ENCODE assay signal across 18 mouse cellular contexts in the genomic region with DNA sequence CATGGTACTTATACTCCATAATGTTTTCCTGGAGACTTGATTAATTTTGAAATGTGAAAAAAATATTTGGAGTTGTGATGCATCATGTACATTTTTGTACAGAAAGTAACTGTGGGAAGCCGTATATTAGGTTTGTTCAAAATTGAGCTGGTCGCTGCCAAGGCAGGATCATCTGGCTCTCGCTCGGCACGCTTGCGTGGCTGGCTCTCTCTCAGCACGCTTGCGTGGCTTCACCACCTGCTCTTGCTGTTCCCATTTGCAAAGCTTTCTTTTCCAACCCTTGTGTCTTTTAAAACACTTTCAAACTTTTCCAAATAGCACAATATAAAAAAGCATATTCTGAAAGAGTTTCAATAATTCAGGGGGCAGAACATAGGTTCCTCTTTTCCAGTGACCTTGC.
DNase-seq lines count a peak whose midpoint lies in the region; ATAC-seq and TF ChIP-seq lines count a peak whose summit lies in the region.
"Had no signal": no experiment of that assay in that cellular context is flagged by ENCODE, and none has a peak within 500 bp of the region (broad histone marks: within the 10 kb centered on the region; RNA-seq: fewer than 3 reads in every experiment).

No protein-coding gene starts in this region.

- H3K27ac ChIP-seq in forebrain, embryonic 16.5 days (ENCODE audit: low read length) = no peak overlapping the region
- no peak overlapping the region for H3K27ac ChIP-seq in forebrain, embryonic 11.5 days (ENCODE audit: low read depth, low read length)
- H3K27ac ChIP-seq in spleen, adult 2 months (ENCODE audit: insufficient read depth, low read length) = peak overlapping the region; percentile 71
- H3K27ac ChIP-seq in liver, postnatal 0 days (ENCODE audit: low read depth) = no peak overlapping the region
- H3K27ac ChIP-seq: embryonic facial prominence, embryonic 12.5 days; hindbrain, embryonic 15.5 days; limb, embryonic 15.5 days had no signal

- TF ChIP-seq CTCF in spleen, adult 2 months (IDR thresholded peaks at IDR 0.05; ENCODE audit: extremely low read depth, insufficient read depth, insufficient read length, insufficient replicate concordance) = no peak
- TF ChIP-seq CTCF in liver, postnatal 0 days (IDR thresholded peaks at IDR 0.05; ENCODE audit: low read depth) = no peak

- H3K4me2 ChIP-seq in forebrain, embryonic 16.5 days (ENCODE audit: low read length) = no peak overlapping the region
- no peak overlapping the region for H3K4me2 ChIP-seq in forebrain, embryonic 11.5 days (ENCODE audit: low read depth, low read length, severe bottlenecking)
- H3K4me2 ChIP-seq in liver, postnatal 0 days (ENCODE audit: low read depth, low read length) = no peak overlapping the region
- H3K4me2 ChIP-seq: embryonic facial prominence, embryonic 12.5 days; hindbrain, embryonic 15.5 days; limb, embryonic 15.5 days had no signal

- no peak for TF ChIP-seq POLR2A in spleen, adult 2 months (IDR thresholded peaks at IDR 0.05; ENCODE audit: low read depth, low read length)

- no peak overlapping the region for H3K4me3 ChIP-seq in forebrain, embryonic 16.5 days (replicated peaks; ENCODE audit: low read length)
- no peak overlapping the region for H3K4me3 ChIP-seq in forebrain, embryonic 11.5 days (ENCODE audit: low read depth, low read length)
- H3K4me3 ChIP-seq in spleen, adult 2 months (ENCODE audit: extremely low read depth, insufficient read depth, insufficient read length) = no peak overlapping the region
- H3K4me3 ChIP-seq in liver, postnatal 0 days (ENCODE audit: low read depth, low read length) = no peak overlapping the region
- H3K4me3 ChIP-seq: embryonic facial prominence, embryonic 12.5 days; hindbrain, embryonic 15.5 days; limb, embryonic 15.5 days had no signal

- no peaks in the 10 kb centered on the region for H3K9me3 ChIP-seq in forebrain, embryonic 16.5 days (ENCODE audit: control insufficient read depth, low read length)
- H3K9me3 ChIP-seq in forebrain, embryonic 11.5 days (ENCODE audit: control insufficient read depth, low read length) = no peaks in the 10 kb centered on the region
- no peaks in the 10 kb centered on the region for H3K9me3 ChIP-seq in liver, postnatal 0 days (ENCODE audit: low read length)
- H3K9me3 ChIP-seq: embryonic facial prominence, embryonic 12.5 days; hindbrain, embryonic 15.5 days; limb, embryonic 15.5 days had no signal

- H3K9ac ChIP-seq in forebrain, embryonic 16.5 days (replicated peaks; ENCODE audit: low read depth, low read length) = no peak overlapping the region
- no peak overlapping the region for H3K9ac ChIP-seq in forebrain, embryonic 11.5 days (ENCODE audit: low read length)
- no peak overlapping the region for H3K9ac ChIP-seq in liver, postnatal 0 days (replicated peaks)
- H3K9ac ChIP-seq: embryonic facial prominence, embryonic 12.5 days; hindbrain, embryonic 15.5 days; limb, embryonic 15.5 days had no signal

- no peaks in the 10 kb centered on the region for H3K36me3 ChIP-seq in forebrain, embryonic 16.5 days (ENCODE audit: control insufficient read depth, insufficient read depth)
- H3K36me3 ChIP-seq in forebrain, embryonic 11.5 days (ENCODE audit: control insufficient read depth, insufficient read depth, low read length) = no peaks in the 10 kb centered on the region
- no peaks in the 10 kb centered on the region for H3K36me3 ChIP-seq in spleen, adult 2 months (ENCODE audit: control insufficient read depth, insufficient read depth, low read length)
- H3K36me3 ChIP-seq in liver, postnatal 0 days (replicated peaks; ENCODE audit: insufficient read depth, low read length) = no peaks in the 10 kb centered on the region
- H3K36me3 ChIP-seq: embryonic facial prominence, embryonic 12.5 days; hindbrain, embryonic 15.5 days; limb, embryonic 15.5 days had no signal

- no peaks in the 10 kb centered on the region for H3K27me3 ChIP-seq in forebrain, embryonic 16.5 days (replicated peaks; ENCODE audit: control insufficient read depth, insufficient read depth, low read length)
- H3K27me3 ChIP-seq in forebrain, embryonic 11.5 days (ENCODE audit: control insufficient read depth, insufficient read depth, low read length) = no peaks in the 10 kb centered on the region
- no peaks in the 10 kb centered on the region for H3K27me3 ChIP-seq in spleen, adult 2 months (ENCODE audit: control insufficient read depth, insufficient read depth, low read length)
- H3K27me3 ChIP-seq in liver, postnatal 0 days (ENCODE audit: insufficient read depth, low read length) = no peaks in the 10 kb centered on the region
- H3K27me3 ChIP-seq: embryonic facial prominence, embryonic 12.5 days; hindbrain, embryonic 15.5 days; limb, embryonic 15.5 days; Patski had no signal

- no peak for DNase-seq in forebrain, embryonic 11.5 days (ENCODE audit: low spot score)
- no peak for DNase-seq in spleen, adult 2 months (ENCODE audit: low read depth in 1 of 2, low spot score in 2 of 2)
- DNase-seq in spleen, adult 12 weeks (ENCODE audit: low spot score) = no peak
- DNase-seq in left cerebral cortex, postnatal 14 days (ENCODE audit: low spot score in 2 of 2) = peak; percentile 48 to 55
- peak; percentile 25 for DNase-seq in right cerebral cortex, postnatal 4 days
- no peak for DNase-seq in thymus, postnatal 25 days
- DNase-seq in liver, postnatal 0 days = no peak
- DNase-seq: B cell, adult 2 months; heart, postnatal 10 days; kidney, adult 11 months; kidney, postnatal 25 days; lung, adult 2 months; thymus, adult 2 months had no signal

- intact Hi-C loops in left cerebral cortex, postnatal 14 days (cut with DNase I) = no loop called here

- peak; percentile 50; the same call in 1 of the 2 replicates for ATAC-seq in forebrain, embryonic 16.5 days
- no peak for ATAC-seq in forebrain, embryonic 11.5 days (replicated peaks; ENCODE audit: low FRiP score)
- no peak for ATAC-seq in liver, postnatal 0 days
- ATAC-seq: Patski had no signal

- peaks cover 8% of the 10 kb centered on the region for H3K4me1 ChIP-seq in forebrain, embryonic 16.5 days (replicated peaks; ENCODE audit: control insufficient read depth, insufficient read depth, low read length)
- H3K4me1 ChIP-seq in forebrain, embryonic 11.5 days (replicated peaks; ENCODE audit: control insufficient read depth, insufficient read depth, low read length) = peaks cover 5% of the 10 kb centered on the region; the same call in 1 of the 2 replicates
- H3K4me1 ChIP-seq in spleen, adult 2 months (ENCODE audit: control insufficient read depth, insufficient read depth, insufficient read length) = peaks cover 19% of the 10 kb centered on the region
- 0 out of 2 replicates have a peak, but pooled peaks cover 4% of the 10 kb centered on the region for H3K4me1 ChIP-seq in liver, postnatal 0 days (ENCODE audit: insufficient read depth)

- WGBS in forebrain, embryonic 16.5 days = 67% methylated on average over 8 of the region's 8 CpGs
- WGBS in forebrain, embryonic 11.5 days = 97% methylated on average over 8 of the region's 8 CpGs
- 73% methylated on average over 8 of the region's 8 CpGs for WGBS in spleen, adult 2 months
- WGBS in liver, postnatal 0 days (ENCODE audit: insufficient replicate concordance) = 82% methylated on average over 8 of the region's 8 CpGs

- no peak for TF ChIP-seq EP300 in liver, postnatal 0 days (IDR thresholded peaks at IDR 0.05; ENCODE audit: low read depth)

Comparison
In these comparisons a context has a peak if more than half of its experiments do, and no peak if none do; other contexts are left out.
1. DNase-seq: peak in left cerebral cortex, postnatal 14 days (2 of 2) and right cerebral cortex, postnatal 4 days (single experiment); none in forebrain, embryonic 11.5 days (single experiment), spleen, adult 2 months (0 of 2), spleen, adult 12 weeks (single experiment), thymus, postnatal 25 days (single experiment) and liver, postnatal 0 days (single experiment).